Mouse (Mus musculus): ENCODE measurements at regions not wholly inside any gene's neighbourhood (a gene's known extent, or its start where the extent isn't known, plus 50 kb on each side); places are given as distances from the start of the nearest gene placed in this dataset.
A peak's percentile ranks its signal among the peaks of the same experiment; 100 is the strongest.

DNA sequence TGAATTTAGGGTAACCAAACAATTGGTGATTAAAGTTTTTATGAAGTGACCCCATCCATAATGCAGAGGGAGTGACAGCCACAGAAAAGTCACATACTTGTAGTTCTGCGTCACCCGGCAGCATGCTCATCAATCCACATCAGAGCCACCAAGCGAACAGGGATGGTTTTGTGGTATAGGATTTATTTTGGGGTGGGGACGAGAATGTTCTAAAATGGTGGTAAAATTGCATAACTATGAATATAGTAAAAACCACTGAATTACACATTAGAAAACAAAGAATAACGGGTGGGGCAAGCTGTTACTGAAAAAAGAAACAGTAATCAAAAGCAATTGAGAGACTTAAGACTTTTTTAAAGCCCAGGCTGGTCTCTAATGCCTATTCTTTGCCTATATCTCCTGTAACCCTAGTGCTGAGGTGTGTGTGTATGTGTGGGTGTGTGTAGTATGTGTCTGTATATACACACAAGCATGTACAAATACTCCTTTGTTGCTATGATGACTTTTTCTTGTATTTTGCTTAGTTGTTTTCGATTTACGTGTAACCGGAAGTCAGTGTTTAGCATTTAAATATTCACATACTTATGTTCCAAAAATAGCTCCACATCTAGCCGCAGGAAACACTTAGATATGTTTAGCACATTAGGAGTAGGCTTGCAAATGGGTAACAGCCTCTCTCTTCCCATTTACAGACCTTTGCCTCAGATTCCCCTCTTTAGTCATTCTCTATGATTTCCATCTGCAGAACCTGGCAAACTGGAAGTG is 57.4 kb upstream of the Jak2 start:
- no peak for DNase-seq (ENCODE audit: extremely low read depth, low read depth, low spot score)

DNA sequence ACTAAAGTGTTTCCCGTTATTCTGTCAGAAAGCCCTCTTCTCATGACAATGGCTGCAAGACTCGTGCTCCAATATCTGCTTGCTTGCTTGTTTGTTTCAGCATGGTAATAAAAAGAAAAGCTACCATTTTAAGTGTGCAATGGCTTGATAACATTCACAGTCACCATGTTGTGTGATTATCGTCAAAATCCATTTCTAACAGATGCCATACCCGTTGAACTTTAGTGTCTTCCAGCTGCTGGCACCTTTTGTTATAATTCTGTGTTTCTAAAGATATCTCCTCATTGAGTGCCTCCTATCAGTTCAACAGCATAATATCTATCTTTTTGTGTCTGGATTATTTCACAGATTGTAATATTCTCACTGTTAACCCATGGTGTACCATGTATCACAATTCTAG is 55.4 kb upstream of the Jak2 start:
- DNase-seq (ENCODE audit: extremely low read depth, low read depth, low spot score): no peak

GRCm38 (mm10) chr19:29198636-29199035 is 53.0 kb upstream of the Jak2 start:
- DNase-seq (ENCODE audit: extremely low read depth, low read depth, low spot score): no peak

GRCm38 (mm10) chr19:29199117-29199823 is 52.4 kb upstream of the Jak2 start:
- no peak for DNase-seq (ENCODE audit: extremely low read depth, low read depth, low spot score)

GRCm38 (mm10) chr19:29201674-29202073 is 50.0 kb upstream of the Jak2 start:
- DNase-seq (ENCODE audit: extremely low read depth, low read depth, low spot score): peak; percentile 50
